Mouse (Mus musculus): ENCODE data around the gene Cdkal1. TPM values are rescaled to one million over a fixed set of nuclear protein-coding genes. Genes with fewer than 3 reads are reported as not detected.

The Cdkal1 gene
- polyA plus RNA-seq, 1 experiment = 0.55 TPM

DNA sequence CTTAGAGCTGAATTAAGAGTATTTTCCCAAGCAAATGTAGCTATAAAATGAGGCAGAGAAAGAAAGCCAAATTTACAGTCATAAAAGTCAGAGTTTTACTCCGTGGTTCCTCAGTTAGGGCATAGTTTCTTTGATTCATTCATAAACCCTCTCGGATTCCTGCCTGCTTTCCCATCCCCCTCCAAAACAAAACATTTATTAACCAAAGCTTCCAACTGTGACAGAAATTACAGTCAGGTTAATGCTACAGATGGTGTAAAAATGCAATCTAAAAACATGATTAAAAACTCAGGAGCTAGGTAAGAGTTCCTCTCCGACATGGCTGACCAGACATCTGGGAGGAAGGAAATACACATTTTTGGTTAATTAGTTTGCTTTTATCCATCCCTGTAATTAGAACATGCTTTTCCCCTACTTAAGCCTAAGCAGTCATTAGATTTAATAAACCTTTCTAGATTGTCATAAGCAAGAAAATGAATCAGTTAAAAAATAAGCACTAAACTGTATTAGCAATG, 452.9 kb downstream of the Cdkal1 start:
- Histone ChIP-seq H3K4me3 (ENCODE audit: low read depth, low read length) (no peak overlapping the region), H3K27ac (ENCODE audit: insufficient read depth, low read depth, low read length) (no peak overlapping the region), H3K36me3 (ENCODE audit: control insufficient read depth, insufficient read depth, low read length) (no peaks in the 10 kb centered on the region), H3K4me1 (ENCODE audit: control insufficient read depth, insufficient read depth, insufficient read length, low read length) (no peaks in the 10 kb centered on the region), H3K27me3 (ENCODE audit: control insufficient read depth, insufficient read depth, low read length) (no peaks in the 10 kb centered on the region)
- no peak for TF ChIP-seq CTCF (IDR thresholded peaks at IDR 0.05; ENCODE audit: extremely low read depth, insufficient read length, insufficient replicate concordance, low read depth, low read length)
- no peak for TF ChIP-seq POLR2A (IDR thresholded peaks at IDR 0.05; ENCODE audit: low read depth, low read length)
- 81% methylated on average over 3 of the region's 3 CpGs for WGBS

DNA sequence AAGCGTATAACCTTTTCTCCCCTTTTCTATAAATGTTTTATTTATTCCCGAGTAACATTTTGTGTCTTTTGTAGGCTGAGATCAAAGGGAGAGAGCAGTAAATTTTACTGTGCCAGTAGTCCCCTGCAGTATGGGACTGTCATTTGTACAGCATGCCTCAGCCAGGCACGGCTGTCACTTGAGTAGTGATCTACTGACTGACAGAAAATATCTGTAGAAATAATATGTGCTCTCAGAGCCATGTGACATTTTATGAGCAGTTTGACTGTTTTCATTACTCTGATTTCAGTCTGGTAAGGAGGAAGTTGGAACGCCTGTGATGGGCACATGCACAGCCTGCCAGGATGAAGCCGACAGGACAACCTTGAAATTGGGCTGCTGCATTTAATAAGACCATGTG, 455.6 kb downstream of the Cdkal1 start:
- no peak overlapping the region for H3K27ac ChIP-seq (ENCODE audit: insufficient read depth, low read depth, low read length)
- WGBS = 58% methylated on average over 5 of the region's 5 CpGs

GRCm38 (mm10) chr13:29398456-29398855, 457.0 kb downstream of the Cdkal1 start:
- Histone ChIP-seq H3K27me3 (ENCODE audit: control insufficient read depth, insufficient read depth, low read length) (no peaks in the 10 kb centered on the region), H3K36me3 (ENCODE audit: control insufficient read depth, insufficient read depth, low read length) (no peaks in the 10 kb centered on the region), H3K4me3 (ENCODE audit: low read depth, low read length) (no peak overlapping the region), H3K4me1 (ENCODE audit: control insufficient read depth, insufficient read depth, insufficient read length, low read length) (no peaks in the 10 kb centered on the region), H3K27ac (ENCODE audit: insufficient read depth, low read depth, low read length) (no peak overlapping the region)
- TF ChIP-seq CTCF (IDR thresholded peaks at IDR 0.05; ENCODE audit: extremely low read depth, insufficient read length, insufficient replicate concordance, low read depth, low read length) = no peak
- TF ChIP-seq POLR2A (IDR thresholded peaks at IDR 0.05; ENCODE audit: low read depth, low read length) = no peak
- WGBS = 25% methylated on average over 2 of the region's 2 CpGs

More for the DNA sequence above, 455.6 kb downstream of the Cdkal1 start:
- H3K4me3 ChIP-seq (ENCODE audit: low read depth, low read length) = no peak overlapping the region
- H3K36me3 ChIP-seq (ENCODE audit: control insufficient read depth, insufficient read depth, low read length) = no peaks in the 10 kb centered on the region
- TF ChIP-seq CTCF (IDR thresholded peaks at IDR 0.05; ENCODE audit: extremely low read depth, insufficient read length, insufficient replicate concordance, low read depth, low read length) (no peak), POLR2A (IDR thresholded peaks at IDR 0.05; ENCODE audit: low read depth, low read length) (no peak)
- no peaks in the 10 kb centered on the region for H3K27me3 ChIP-seq (ENCODE audit: control insufficient read depth, insufficient read depth, low read length)
- H3K4me1 ChIP-seq (ENCODE audit: control insufficient read depth, insufficient read depth, insufficient read length, low read length) = no peaks in the 10 kb centered on the region

DNA sequence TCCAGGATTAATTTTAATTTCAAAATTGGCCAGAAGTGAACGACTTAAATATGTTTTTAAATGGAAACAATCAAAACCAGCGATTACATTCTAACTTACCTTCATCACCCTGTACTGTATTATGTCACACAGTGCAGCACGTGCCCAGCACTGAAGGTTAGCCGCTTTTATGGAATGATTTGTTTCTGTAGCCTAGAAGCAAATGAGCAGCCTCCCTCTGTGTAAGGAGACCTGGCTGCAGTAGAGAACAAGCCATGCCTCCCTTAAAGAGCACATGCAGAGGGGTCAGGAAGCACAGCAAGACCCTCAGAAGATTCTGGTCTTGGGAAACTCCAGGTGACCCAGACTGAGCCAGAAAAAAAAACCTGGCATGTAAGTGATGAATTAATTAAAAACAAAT, 459.8 kb downstream of the Cdkal1 start:
- no peaks in the 10 kb centered on the region for H3K4me1 ChIP-seq (ENCODE audit: control insufficient read depth, insufficient read depth, insufficient read length, low read length)
- H3K27ac ChIP-seq (ENCODE audit: insufficient read depth, low read depth, low read length) = no peak overlapping the region
- 87% methylated on average over 4 of the region's 4 CpGs for WGBS
- H3K36me3 ChIP-seq (ENCODE audit: control insufficient read depth, insufficient read depth, low read length) = no peaks in the 10 kb centered on the region
- H3K27me3 ChIP-seq (ENCODE audit: control insufficient read depth, insufficient read depth, low read length) = no peaks in the 10 kb centered on the region
- TF ChIP-seq POLR2A (IDR thresholded peaks at IDR 0.05; ENCODE audit: low read depth, low read length) = no peak
- no peak for TF ChIP-seq CTCF (IDR thresholded peaks at IDR 0.05; ENCODE audit: extremely low read depth, insufficient read length, insufficient replicate concordance, low read depth, low read length)
- no peak overlapping the region for H3K4me3 ChIP-seq (ENCODE audit: low read depth, low read length)

DNA sequence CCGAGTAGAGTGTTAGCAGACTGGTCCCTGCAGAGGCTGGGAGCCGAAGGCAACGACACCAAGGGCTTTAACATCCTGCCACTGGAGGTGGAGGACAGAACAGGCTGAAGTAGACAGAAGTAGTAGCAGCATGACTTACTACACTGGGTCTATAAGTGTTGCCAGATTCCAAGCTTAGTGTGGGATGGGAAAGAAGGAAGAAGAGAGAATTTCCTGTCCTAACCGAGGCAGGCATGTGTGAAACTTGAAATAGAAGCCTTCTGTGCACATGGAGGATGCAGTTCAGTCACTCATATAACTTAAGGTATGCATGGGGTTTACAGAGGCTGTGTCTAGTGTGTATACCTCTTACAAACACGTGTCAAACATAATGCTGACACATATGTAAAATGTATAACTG, 465.4 kb downstream of the Cdkal1 start:
- no peak for TF ChIP-seq POLR2A (IDR thresholded peaks at IDR 0.05; ENCODE audit: low read depth, low read length)
- TF ChIP-seq CTCF (IDR thresholded peaks at IDR 0.05; ENCODE audit: extremely low read depth, insufficient read length, insufficient replicate concordance, low read depth, low read length) = no peak
- Histone ChIP-seq H3K27me3 (ENCODE audit: control insufficient read depth, insufficient read depth, low read length) (no peaks in the 10 kb centered on the region), H3K4me3 (ENCODE audit: low read depth, low read length) (no peak overlapping the region), H3K36me3 (ENCODE audit: control insufficient read depth, insufficient read depth, low read length) (no peaks in the 10 kb centered on the region), H3K4me1 (ENCODE audit: control insufficient read depth, insufficient read depth, insufficient read length, low read length) (no peaks in the 10 kb centered on the region), H3K27ac (ENCODE audit: insufficient read depth, low read depth, low read length) (no peak overlapping the region)
- 87% methylated on average over 5 of the region's 5 CpGs for WGBS

GRCm38 (mm10) chr13:29388918-29389317, 466.6 kb downstream of the Cdkal1 start:
- 86% methylated on average over 3 of the region's 3 CpGs for WGBS
- Histone ChIP-seq H3K4me1 (ENCODE audit: control insufficient read depth, insufficient read depth, insufficient read length, low read length) (no peaks in the 10 kb centered on the region), H3K27me3 (ENCODE audit: control insufficient read depth, insufficient read depth, low read length) (no peaks in the 10 kb centered on the region), H3K36me3 (ENCODE audit: control insufficient read depth, insufficient read depth, low read length) (no peaks in the 10 kb centered on the region), H3K27ac (ENCODE audit: insufficient read depth, low read depth, low read length) (no peak overlapping the region), H3K4me3 (ENCODE audit: low read depth, low read length) (no peak overlapping the region)
- TF ChIP-seq POLR2A (IDR thresholded peaks at IDR 0.05; ENCODE audit: low read depth, low read length) (no peak), CTCF (IDR thresholded peaks at IDR 0.05; ENCODE audit: extremely low read depth, insufficient read length, insufficient replicate concordance, low read depth, low read length) (no peak)

GRCm38 (mm10) chr13:29377572-29377971, 477.9 kb downstream of the Cdkal1 start:
- H3K36me3 ChIP-seq (ENCODE audit: control insufficient read depth, insufficient read depth, low read length) = no peaks in the 10 kb centered on the region
- H3K4me3 ChIP-seq (ENCODE audit: low read depth, low read length) = no peak overlapping the region
- no peak overlapping the region for H3K27ac ChIP-seq (ENCODE audit: insufficient read depth, low read depth, low read length)
- 81% methylated on average over 2 of the region's 2 CpGs for WGBS
- TF ChIP-seq CTCF (IDR thresholded peaks at IDR 0.05; ENCODE audit: extremely low read depth, insufficient read length, insufficient replicate concordance, low read depth, low read length) = no peak
- TF ChIP-seq POLR2A (IDR thresholded peaks at IDR 0.05; ENCODE audit: low read depth, low read length) = no peak
- no peaks in the 10 kb centered on the region for H3K27me3 ChIP-seq (ENCODE audit: control insufficient read depth, insufficient read depth, low read length)
- no peaks in the 10 kb centered on the region for H3K4me1 ChIP-seq (ENCODE audit: control insufficient read depth, insufficient read depth, insufficient read length, low read length)

All from small intestine, adult 2 months (tissue).